Mouse (Mus musculus) urinary bladder, postnatal 25 days (tissue): Measurements from ENCODE around the gene Oaz3.

Source experiments
- DNase-seq: peaks from one replicate; pipeline ENCODE4 v3.0.0; 2022; ENCODE audit warnings: low spot score

Oaz3 gene

GRCm38 (mm10) chr3:94387391-94387790, 56.3 kb downstream of the Oaz3 start:
- DNase-seq: no peak

- no peak for DNase-seq
These were observed 57.0 kb downstream of the Oaz3 start for GRCm38 (mm10) chr3:94386671-94387070.

GRCm38 (mm10) chr3:94383476-94383875, 60.2 kb downstream of the Oaz3 start:
- DNase-seq: no peak
